Mouse (Mus musculus) liver, embryonic 11.5 days (tissue): ENCODE measurements around the gene Heatr5b. TPM values are rescaled to one million over a fixed set of nuclear protein-coding genes. Genes with fewer than 3 reads are reported as not detected.

ENCODE experiments used
- ATAC-seq: fragments of 200-750 bp; cut with Nextera tagmentation; replicated peaks from 2 replicates; pipeline ENCODE4 v1.8.0; 2017; ENCODE audit warnings: moderate number of reproducible peaks, mild to moderate bottlenecking, moderate TSS enrichment, moderate library complexity; ENCODE audit not compliant: low FRiP score
- DNase-seq: peaks from one replicate; pipeline ENCODE4 v3.0.0-alpha.2; 2017; ENCODE audit warnings: low spot score
- H3K27ac ChIP-seq: fragments of 300-500 bp; sonication (generic); 2 replicates; pipeline ENCODE4 v1.5.1; 2014; ENCODE audit warnings: mild to moderate bottlenecking, low read depth, low read length, control low read depth
- H3K27me3 ChIP-seq: fragments of 300-500 bp; sonication (generic); replicated peaks from 2 replicates; pipeline ENCODE4 v1.6.1; 2014; ENCODE audit warnings: low read length, mixed read lengths; ENCODE audit not compliant: control insufficient read depth, insufficient read depth
- H3K36me3 ChIP-seq: fragments of 300-500 bp; sonication (generic); 2 replicates; pipeline ENCODE4 v1.6.1; 2014; ENCODE audit warnings: mild to moderate bottlenecking, low read length, moderate library complexity, mixed read lengths; ENCODE audit not compliant: control insufficient read depth, insufficient read depth
- H3K4me1 ChIP-seq: fragments of 300-500 bp; sonication (generic); replicated peaks from 2 replicates; pipeline ENCODE4 v1.6.1; 2014; ENCODE audit warnings: low read length, mixed read lengths; ENCODE audit not compliant: control insufficient read depth, insufficient read depth
- H3K4me2 ChIP-seq: fragments of 300-500 bp; sonication (generic); 2 replicates; pipeline ENCODE4 v1.6.1; 2014; ENCODE audit warnings: mild to moderate bottlenecking, control low read depth, moderate library complexity
- H3K4me3 ChIP-seq: fragments of 300-500 bp; sonication (generic); 2 replicates; pipeline ENCODE4 v1.5.1; 2014; ENCODE audit warnings: low read depth, low read length, control low read depth
- H3K9ac ChIP-seq: fragments of 300-500 bp; sonication (generic); 2 replicates; pipeline ENCODE4 v1.6.1; 2014; ENCODE audit warnings: low read depth, low read length, control low read depth
- H3K9me3 ChIP-seq: fragments of 300-500 bp; sonication (generic); 2 replicates; pipeline ENCODE4 v1.6.1; 2016; ENCODE audit warnings: low read length, inconsistent platforms, mixed read lengths; ENCODE audit not compliant: control insufficient read depth
- WGBS: fragments of 180-500 bp; shearing (Covaris S2); extraction: QIAGEN DNeasy Blood & Tissue Kit; methylation state at CpG from one replicate; pipeline ENCODE4 v1.1.7; 2014; 5-methylcytosine and 5-hydroxymethylcytosine counted together
- polyA plus RNA-seq: library from polyadenylated mRNA; unstranded; fragments of >200 nt; fragmentation: Nextera tagmentation; extraction: Ambion mirVana; gene quantifications from 2 replicates; pipeline ENCODE4 v1.2.1, GENCODE M21; 2014

The Heatr5b gene
- 12.5 and 12.6 TPM in 2 replicates for polyA plus RNA-seq

DNA sequence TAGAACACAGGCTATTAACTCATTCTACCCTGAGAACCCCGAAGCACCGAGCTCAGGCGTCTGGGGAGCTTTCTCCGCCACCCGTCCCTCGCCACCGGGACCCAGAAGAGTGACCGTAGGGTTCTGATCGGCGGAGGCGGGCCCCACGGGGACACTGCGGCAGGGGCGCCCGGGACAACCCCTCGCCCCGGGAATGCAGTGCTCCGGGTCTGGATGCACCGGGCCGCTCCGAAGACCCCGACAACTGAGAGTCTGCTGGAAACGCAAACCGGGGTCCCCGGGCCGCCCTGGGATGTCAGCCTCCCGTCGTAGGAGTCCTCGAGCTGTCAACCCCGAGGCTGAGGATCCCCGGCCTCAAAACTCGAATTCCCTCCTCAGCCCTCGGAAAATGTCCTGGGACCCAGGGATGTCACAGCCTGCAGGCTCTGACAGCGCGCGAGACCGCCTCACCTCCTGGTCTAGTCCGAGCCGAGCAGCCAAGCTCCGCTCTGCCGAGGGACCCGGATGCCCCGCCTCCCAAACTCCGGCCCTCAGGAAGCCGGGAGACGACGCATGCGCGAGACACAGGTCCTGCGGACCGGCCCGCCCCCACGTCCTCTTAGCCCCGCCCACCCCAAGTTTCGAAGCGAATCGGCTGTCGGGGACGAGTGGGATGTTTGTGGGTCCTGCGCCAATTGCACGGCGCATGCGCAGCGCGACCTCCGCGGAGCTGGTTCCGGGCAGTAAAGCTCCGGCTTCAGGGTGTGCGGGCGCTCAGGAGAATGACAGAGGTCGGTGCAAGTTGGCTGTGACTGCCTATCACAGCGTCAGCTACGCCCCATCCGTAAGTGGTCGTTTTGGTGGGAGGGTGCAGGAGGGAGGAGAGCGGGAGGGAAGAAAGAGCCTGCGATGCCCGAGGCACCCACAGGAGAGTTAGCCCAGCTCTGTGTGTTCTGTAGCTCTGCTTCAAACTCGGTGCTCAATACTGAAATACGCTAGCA lies at the start of gene Heatr5b, which contains the start of gene Gpatch11:
Gene Heatr5b (minus strand): TSS at position 509 of the 980 bp plus-strand sequence.
Gene Gpatch11 (plus strand): TSS at position 712 of the 980 bp plus-strand sequence.
- under 1% methylated on average over 81 of the region's 81 CpGs for WGBS

DNA sequence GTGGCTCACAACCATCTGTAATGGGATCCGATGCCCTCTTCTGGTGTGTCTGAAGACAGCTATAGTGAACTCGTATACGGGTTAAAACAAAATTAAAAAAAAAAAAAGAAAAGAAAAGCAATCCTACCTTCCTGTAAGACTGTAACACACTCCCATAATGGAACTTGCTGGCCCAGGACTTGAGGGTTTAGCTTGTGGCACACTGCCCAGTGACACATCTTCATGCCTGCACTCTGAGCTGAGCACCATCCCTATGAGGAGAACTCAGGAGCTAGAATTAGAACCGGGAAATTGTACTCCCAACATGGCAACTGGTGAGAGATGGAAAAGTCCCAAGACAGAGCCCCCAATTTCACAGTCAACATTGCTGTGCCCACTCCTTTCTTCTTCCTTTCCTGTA lies 48.1 kb upstream of the Heatr5b start:
- Histone ChIP-seq H3K9ac (no peak overlapping the region), H3K27ac (no peak overlapping the region), H3K27me3 (no peaks in the 10 kb centered on the region), H3K4me1 (peaks cover 4% of the 10 kb centered on the region; the same call in 1 of the 2 replicates), H3K4me3 (no peak overlapping the region), H3K9me3 (no peaks in the 10 kb centered on the region), H3K36me3 (no peaks in the 10 kb centered on the region), H3K4me2 (no peak overlapping the region)
- 87% methylated on average over 4 of the region's 4 CpGs for WGBS
- DNase-seq = no peak
- ATAC-seq = no peak

More for the DNA sequence above, at the start of gene Heatr5b, which contains the start of gene Gpatch11:
- no peaks in the 10 kb centered on the region for H3K9me3 ChIP-seq
- DNase-seq = peak; percentile 98
- H3K4me2 ChIP-seq = peak within 1 kb of the TSS; percentile 87
- peak; percentile 97 for ATAC-seq
- H3K4me3 ChIP-seq = peak within 1 kb of the TSS; percentile 71
- peaks cover 4% of the 10 kb centered on the region; the same call in 1 of the 2 replicates for H3K4me1 ChIP-seq
- peak within 1 kb of the TSS; percentile 86 for H3K27ac ChIP-seq
- peaks cover 5% of the 10 kb centered on the region for H3K36me3 ChIP-seq
- H3K9ac ChIP-seq = peak within 1 kb of the TSS; percentile 82
- H3K27me3 ChIP-seq = no peaks in the 10 kb centered on the region

DNA sequence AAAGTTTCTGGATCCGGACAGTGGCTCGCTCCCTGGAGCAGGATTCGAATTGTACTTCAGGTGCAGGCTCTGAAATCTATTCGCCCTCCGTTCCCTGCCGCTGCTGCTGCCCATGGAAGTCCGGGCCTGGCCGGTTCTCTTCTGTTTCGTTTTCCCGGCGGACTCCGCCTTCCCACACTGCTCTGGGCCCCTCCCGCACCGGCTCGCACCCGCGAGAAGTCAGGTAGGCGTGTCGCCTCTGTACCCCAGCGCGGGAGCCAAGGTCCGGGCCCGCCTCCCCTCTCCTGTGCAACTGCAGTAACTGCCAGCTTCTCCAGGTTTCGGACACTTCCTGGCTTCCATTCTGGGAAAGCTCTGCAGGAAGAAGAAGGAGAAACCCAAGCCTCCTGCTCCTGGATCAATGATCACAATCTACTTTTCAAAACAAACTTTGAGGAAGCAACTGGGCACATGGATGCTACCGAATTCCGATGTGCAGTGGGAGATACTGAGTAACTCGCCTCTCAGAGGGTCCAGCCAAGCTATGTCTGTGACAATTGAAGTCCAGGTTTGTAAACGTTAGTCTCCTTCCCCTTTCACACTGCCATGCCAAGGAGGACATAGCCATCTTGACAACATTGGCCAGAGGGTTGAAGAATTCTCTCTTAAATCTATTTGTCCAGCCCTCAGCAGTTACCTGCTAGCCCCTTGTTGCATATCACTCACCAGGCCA lies 47.4 kb upstream of the Heatr5b start, which contains the start of gene Eif2ak2:
Gene Eif2ak2 (minus strand): TSS at position 173 of the 712 bp plus-strand sequence.
- Histone ChIP-seq H3K9me3 (no peaks in the 10 kb centered on the region), H3K27ac (peak within 1 kb of the TSS; percentile 47), H3K4me2 (peak within 1 kb of the TSS; percentile 72), H3K9ac (peak within 1 kb of the TSS; percentile 79), H3K4me3 (peak within 1 kb of the TSS; percentile 69), H3K4me1 (peaks cover 4% of the 10 kb centered on the region; the same call in 1 of the 2 replicates), H3K36me3 (peaks cover 4% of the 10 kb centered on the region; the same call in 1 of the 2 replicates), H3K27me3 (no peaks in the 10 kb centered on the region)
- WGBS = 2% methylated on average over 28 of the region's 28 CpGs
- peak; percentile 84 for DNase-seq
- ATAC-seq = peak; percentile 100

DNA sequence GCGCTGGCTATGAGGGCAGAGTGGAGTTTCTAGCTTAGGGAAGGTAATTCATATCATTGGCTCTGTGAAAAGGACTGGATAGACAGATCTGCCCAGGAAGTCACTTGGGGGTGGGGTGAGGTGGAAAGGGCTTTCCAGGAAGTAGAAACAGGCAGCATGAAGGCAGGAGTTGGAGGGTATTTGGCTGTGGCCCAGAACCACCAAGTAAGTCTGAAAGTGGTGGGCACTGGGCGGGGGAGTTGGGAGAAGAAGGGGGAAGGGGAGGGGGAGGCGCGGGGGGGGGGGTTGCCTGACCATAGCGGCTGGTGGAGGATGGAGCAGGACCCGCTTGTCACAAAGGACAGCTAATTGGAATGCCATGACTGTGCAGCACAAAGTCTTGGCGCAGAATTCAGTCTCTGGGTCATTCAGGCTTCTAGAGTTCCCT lies 46.7 kb upstream of the Heatr5b start:
- Histone ChIP-seq H3K4me2 (peak overlapping the region; percentile 72), H3K27ac (peak overlapping the region; percentile 47), H3K36me3 (peaks cover 6% of the 10 kb centered on the region; the same call in 1 of the 2 replicates), H3K4me3 (peak overlapping the region; percentile 69), H3K9me3 (no peaks in the 10 kb centered on the region), H3K4me1 (peaks cover 4% of the 10 kb centered on the region; the same call in 1 of the 2 replicates), H3K9ac (peak overlapping the region; percentile 79), H3K27me3 (no peaks in the 10 kb centered on the region)
- 13% methylated on average over 4 of the region's 7 CpGs for WGBS
- DNase-seq (peak; percentile 45), ATAC-seq (peak; percentile 56)

DNA sequence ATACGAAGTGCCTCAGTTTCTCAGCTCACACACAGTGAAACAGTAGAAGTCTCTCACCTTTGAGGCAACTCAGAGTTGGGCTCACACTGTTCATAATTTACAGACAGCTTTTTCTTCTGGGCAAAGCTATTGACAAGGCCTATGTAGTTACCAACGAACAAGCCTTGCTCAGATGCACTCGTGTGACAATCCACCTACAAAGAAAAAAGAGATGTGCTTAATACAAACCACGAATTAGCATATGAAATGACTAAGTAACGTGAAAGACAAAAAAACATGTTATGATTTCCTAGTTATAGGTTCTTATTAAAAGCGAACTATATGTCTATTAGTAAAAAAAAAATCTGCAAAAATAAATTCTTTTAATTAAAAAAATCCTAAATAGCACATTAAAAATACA lies 38.7 kb upstream of the Heatr5b start:
- peaks cover 15% of the 10 kb centered on the region; the same call in 1 of the 2 replicates for H3K36me3 ChIP-seq
- ATAC-seq (no peak), DNase-seq (no peak)
- no peaks in the 10 kb centered on the region for H3K9me3 ChIP-seq
- no peak overlapping the region for H3K4me2 ChIP-seq
- H3K9ac ChIP-seq = no peak overlapping the region
- no peaks in the 10 kb centered on the region for H3K4me1 ChIP-seq
- H3K27me3 ChIP-seq = no peaks in the 10 kb centered on the region
- no peak overlapping the region for H3K4me3 ChIP-seq
- no peak overlapping the region for H3K27ac ChIP-seq
- 92% methylated on average over 6 of the region's 6 CpGs for WGBS

DNA sequence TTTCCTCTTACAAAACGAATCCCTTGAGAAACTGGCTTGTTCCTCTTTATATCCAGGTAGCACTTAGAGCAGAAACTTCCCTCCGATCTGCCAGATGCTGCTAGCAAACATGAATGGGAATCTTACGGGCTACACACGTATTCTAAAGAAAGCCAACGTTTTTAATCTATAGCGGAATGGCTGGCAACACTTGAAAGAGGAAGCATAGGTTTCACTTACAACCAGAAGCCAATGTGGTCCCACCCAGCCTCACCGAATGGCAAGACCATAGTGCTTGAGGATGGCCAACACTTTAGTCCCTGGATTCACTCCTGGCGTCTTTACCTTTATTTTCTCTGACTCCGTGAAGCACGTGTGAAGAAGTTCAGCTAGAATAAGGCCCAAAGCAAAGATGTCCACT lies 21.1 kb upstream of the Heatr5b start:
- WGBS = 81% methylated on average over 10 of the region's 10 CpGs
- Histone ChIP-seq H3K27ac (no peak overlapping the region), H3K9me3 (no peaks in the 10 kb centered on the region), H3K4me1 (no peaks in the 10 kb centered on the region), H3K4me3 (no peak overlapping the region), H3K27me3 (no peaks in the 10 kb centered on the region), H3K36me3 (peaks cover 12% of the 10 kb centered on the region), H3K4me2 (no peak overlapping the region), H3K9ac (no peak overlapping the region)
- no peak for DNase-seq
- no peak for ATAC-seq

DNA sequence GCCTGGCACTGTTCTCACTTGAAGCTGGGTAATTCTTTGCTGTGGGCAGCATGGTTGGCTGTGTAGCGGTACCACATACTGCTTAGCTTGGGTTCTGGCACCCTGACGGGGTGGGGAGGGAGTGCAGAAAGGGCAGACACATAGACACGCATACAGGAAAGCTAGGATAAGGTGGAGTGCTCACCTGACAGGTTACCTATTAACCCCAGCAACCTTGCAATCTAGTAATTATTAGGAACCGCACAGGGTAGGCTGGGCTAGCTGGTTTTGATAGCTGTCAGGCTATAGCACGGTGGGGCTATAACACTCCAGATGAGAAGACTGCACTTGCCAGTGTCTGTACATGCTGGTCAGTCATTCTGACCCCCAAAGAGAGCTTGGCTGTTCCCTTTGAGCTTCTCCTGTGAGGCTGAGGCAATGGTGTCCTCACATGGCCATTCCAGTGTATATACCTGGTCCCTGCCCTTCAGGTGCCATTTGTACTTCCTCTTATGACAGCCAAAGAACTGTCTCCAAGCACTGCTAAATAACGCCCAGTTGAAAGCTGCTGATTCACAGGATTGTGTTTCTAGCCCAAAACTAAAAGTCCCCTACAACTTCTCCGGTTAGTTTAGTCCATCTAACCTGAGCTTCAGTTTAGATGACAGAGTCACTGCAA lies 7.2 kb upstream of the Heatr5b start:
- Histone ChIP-seq H3K9me3 (no peaks in the 10 kb centered on the region), H3K4me3 (no peak overlapping the region), H3K4me1 (no peaks in the 10 kb centered on the region), H3K27me3 (no peaks in the 10 kb centered on the region), H3K9ac (no peak overlapping the region), H3K4me2 (no peak overlapping the region), H3K36me3 (peaks cover 21% of the 10 kb centered on the region), H3K27ac (no peak overlapping the region)
- 87% methylated on average over 7 of the region's 7 CpGs for WGBS
- ATAC-seq (no peak), DNase-seq (no peak)

- Histone ChIP-seq H3K27ac (peak overlapping the region; percentile 86), H3K36me3 (peaks cover 6% of the 10 kb centered on the region), H3K9me3 (no peaks in the 10 kb centered on the region), H3K9ac (peak overlapping the region; percentile 78), H3K4me3 (peak overlapping the region; percentile 71), H3K27me3 (no peaks in the 10 kb centered on the region), H3K4me1 (peaks cover 4% of the 10 kb centered on the region; the same call in 1 of the 2 replicates), H3K4me2 (peak overlapping the region; percentile 87)
- ATAC-seq = no peak
- 37% methylated on average over 2 of the region's 2 CpGs for WGBS
- no peak for DNase-seq
Observed at GRCm38 (mm10) chr17:78836056-78836455, 892 bp upstream of the Heatr5b start.
